Mouse (Mus musculus) stomach, postnatal 0 days (tissue): ENCODE measurements around the gene Mzt1.

Experiments
- CTCF ChIP-seq: IDR thresholded peaks from 2 replicates; pipeline ENCODE4 v1.5.1; 2016; ENCODE audit warnings: antibody characterized with exemption, low read depth, mild to moderate bottlenecking, moderate library complexity
- EP300 ChIP-seq: optimal IDR thresholded peaks from 2 replicates; pipeline ENCODE3; 2016; ENCODE audit warnings: antibody characterized with exemption

DNA sequence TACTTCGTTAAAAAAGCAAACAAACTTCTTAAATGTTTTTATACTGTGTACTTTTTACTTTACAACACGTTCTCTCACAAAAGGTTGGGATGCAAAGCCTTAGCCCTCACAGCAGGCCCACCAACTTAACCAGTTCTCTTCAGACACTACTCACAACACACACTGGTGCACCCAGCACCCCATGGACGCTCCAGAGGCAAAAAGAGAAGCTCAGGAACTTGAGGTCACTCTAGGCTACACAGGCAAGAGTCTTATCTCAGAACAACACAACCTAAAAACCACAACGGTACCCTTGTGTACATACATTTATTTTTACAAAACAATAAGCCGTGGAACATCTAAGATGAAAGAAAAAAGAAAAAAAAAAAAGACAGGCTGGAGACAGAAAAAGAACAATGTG is 1.2 kb downstream of the Mzt1 start:
- TF ChIP-seq EP300, result no peak
- TF ChIP-seq CTCF, result no peak
